8 mouse cellular contexts compared by ENCODE assay signal in genomic region chr8:70416941-70417340, GRCm38 (mm10). TPM values are rescaled to one million over a fixed set of nuclear protein-coding genes. Genes with fewer than 3 reads are reported as not detected.
A peak's percentile ranks its signal among the peaks of the same experiment; 100 is the strongest.
DNase-seq lines count a peak whose midpoint lies in the region; ATAC-seq lines count a peak whose summit lies in the region.

No protein-coding gene starts in this region.

- WGBS in heart, embryonic 13.5 days = 51% methylated on average over 6 of the region's 6 CpGs
- WGBS in limb, embryonic 10.5 days = 58% methylated on average over 6 of the region's 6 CpGs

- no peaks in the 10 kb centered on the region; the same call in 1 of the 2 replicates for H3K27me3 ChIP-seq in heart, embryonic 13.5 days (replicated peaks)
- no peaks in the 10 kb centered on the region for H3K27me3 ChIP-seq in limb, embryonic 10.5 days (ENCODE audit: low read depth, poor library complexity, severe bottlenecking)

- H3K9me3 ChIP-seq in heart, embryonic 13.5 days = no peaks in the 10 kb centered on the region
- no peaks in the 10 kb centered on the region for H3K9me3 ChIP-seq in limb, embryonic 10.5 days (replicated peaks)

- intact Hi-C loops in heart, postnatal 36 days (cut with DNase I) = no loop called here

- peaks cover 64% of the 10 kb centered on the region for H3K4me1 ChIP-seq in heart, embryonic 13.5 days
- H3K4me1 ChIP-seq in limb, embryonic 10.5 days = peaks cover 54% of the 10 kb centered on the region

- peaks cover 10% of the 10 kb centered on the region; the same call in 1 of the 2 replicates for H3K36me3 ChIP-seq in heart, embryonic 13.5 days
- H3K36me3 ChIP-seq in limb, embryonic 10.5 days = peaks cover 12% of the 10 kb centered on the region

- no peak overlapping the region for H3K4me3 ChIP-seq in heart, embryonic 13.5 days
- H3K4me3 ChIP-seq in limb, embryonic 10.5 days = no peak overlapping the region

- peak overlapping the region; percentile 30 for H3K4me2 ChIP-seq in heart, embryonic 13.5 days

- 0 out of 2 replicates have a peak overlapping the region, but pooled peaks have one; percentile 37 for H3K27ac ChIP-seq in heart, embryonic 13.5 days (replicated peaks)
- H3K27ac ChIP-seq in limb, embryonic 10.5 days = peak overlapping the region; percentile 17; the same call in 1 of the 2 replicates

- peak overlapping the region; percentile 58 for H3K9ac ChIP-seq in heart, embryonic 13.5 days

- no peak for ATAC-seq in heart, embryonic 13.5 days (ENCODE audit: extremely low read depth, insufficient number of reproducible peaks, low FRiP score, low TSS enrichment)

- DNase-seq in heart, postnatal 36 days = no peak
- DNase-seq in retina, postnatal 1 day = peak; percentile 45
- DNase-seq in retina, embryonic 14.5 days (ENCODE audit: low spot score) = no peak
- no peak for DNase-seq in limb, embryonic 10.5 days (ENCODE audit: low spot score)
- no peak for DNase-seq in adrenal gland, postnatal 25 days
- DNase-seq in thymus, adult 18-20 months = no peak
- no peak for DNase-seq in kidney, adult 8-10 months

RNA-seq across cellular contexts. Expression of gene Crtc1, which starts 22.4 kb away (rescaled TPM):
- polyA plus RNA-seq in heart, embryonic 13.5 days (2015; fragmentation: Nextera tagmentation; extraction: Ambion mirVana) = 9.7 and 12.4 TPM in 2 replicates
- total RNA-seq in heart, postnatal 36 days (2021) = 1 to 10 TPM; 8.2 to 9.8 TPM
- 20.1 and 23.2 TPM in 2 replicates for polyA plus RNA-seq in limb, embryonic 10.5 days (2016; fragmentation: Nextera tagmentation; extraction: Ambion mirVana)
- 23.9 and 28.8 TPM in 2 replicates for total RNA-seq in adrenal gland, postnatal 25 days (2021)

RNA-seq across cellular contexts. Expression of gene Comp, which starts 43.6 kb away (rescaled TPM):
- 3.5 TPM in 2 replicates for polyA plus RNA-seq in heart, embryonic 13.5 days (2015; fragmentation: Nextera tagmentation; extraction: Ambion mirVana)
- total RNA-seq in heart, postnatal 36 days (2021) = 1 to 10 TPM; 4.3 to 5.6 TPM
- polyA plus RNA-seq in limb, embryonic 10.5 days (2016; fragmentation: Nextera tagmentation; extraction: Ambion mirVana) = 0.08 and 0.35 TPM in 2 replicates
- total RNA-seq in adrenal gland, postnatal 25 days (2021) = 0.27 TPM in 1 of 2 replicates, not detected in the other

RNA-seq across cellular contexts. Expression of gene Klhl26, which starts 59.8 kb away (rescaled TPM):
- 11.2 and 12.4 TPM in 2 replicates for polyA plus RNA-seq in heart, embryonic 13.5 days (2015; fragmentation: Nextera tagmentation; extraction: Ambion mirVana)
- 1 to 10 TPM; 8.1 to 9.4 TPM for total RNA-seq in heart, postnatal 36 days (2021)
- 24.1 and 29.0 TPM in 2 replicates for polyA plus RNA-seq in limb, embryonic 10.5 days (2016; fragmentation: Nextera tagmentation; extraction: Ambion mirVana)
- total RNA-seq in adrenal gland, postnatal 25 days (2021) = 22.3 and 24.9 TPM in 2 replicates
